Mouse (Mus musculus): ENCODE measurements around the gene Asb16. TPM values are rescaled to one million over a fixed set of nuclear protein-coding genes. Genes with fewer than 3 reads are reported as not detected.

Asb16 gene
- total RNA-seq, 1 experiment from 2014 or later = 0.36 TPM

Small RNA genes within 50 kb of the gene (microRNA-seq; reads per million reads assigned to microRNA genes)
- gene Mir8101 = 5.5 to 5.7 reads per million in 2 experiments

Other genes starting within 250 kb of the Asb16 start
- gene Mpp3, start 240.3 kb upstream of the Asb16 start, total RNA-seq (2021) = 10.4 and 12.6 TPM in 2 replicates
- gene Cd300lg, start 227.2 kb upstream of the Asb16 start, total RNA-seq (2021) = 36.8 and 46.2 TPM in 2 replicates
- gene Mpp2, start 180.2 kb upstream of the Asb16 start, total RNA-seq (2021) = 8.7 and 11.8 TPM in 2 replicates
- gene Ppy, start 167.4 kb upstream of the Asb16 start, total RNA-seq (2021) = not detected in 2 replicates
- gene Pyy, start 160.9 kb upstream of the Asb16 start, total RNA-seq (2021) = not detected in 2 replicates
- 0.27 and 1.3 TPM in 2 replicates for gene Nags, start 123.2 kb upstream of the Asb16 start, total RNA-seq (2021)
- 14.2 and 22.1 TPM in 2 replicates for gene Tmem101, start 112.3 kb upstream of the Asb16 start, total RNA-seq (2021)
- 72.6 and 92.6 TPM in 2 replicates for gene Lsm12, start 83.4 kb upstream of the Asb16 start, total RNA-seq (2021)
- gene G6pc3, start 79.1 kb upstream of the Asb16 start, total RNA-seq (2021) = 132 and 143 TPM in 2 replicates
- 79.9 and 117 TPM in 2 replicates for gene Hdac5, start 38.6 kb upstream of the Asb16 start, total RNA-seq (2021)
- 1.3 and 1.5 TPM in 2 replicates for gene BC030867, start 19.9 kb upstream of the Asb16 start, total RNA-seq (2021)
- gene Tmub2, start 16.2 kb downstream of the Asb16 start, total RNA-seq (2021) = 50.6 and 63.0 TPM in 2 replicates
- gene Atxn7l3, start 27.9 kb downstream of the Asb16 start, total RNA-seq (2021) = 53.6 and 62.4 TPM in 2 replicates
- gene Ubtf, start 51.0 kb downstream of the Asb16 start, total RNA-seq (2021) = 113 and 116 TPM in 2 replicates
- gene Slc4a1, start 97.5 kb downstream of the Asb16 start, total RNA-seq (2021) = 1.0 and 1.8 TPM in 2 replicates
- 24.4 and 39.7 TPM in 2 replicates for gene Rundc3a, start 124.7 kb downstream of the Asb16 start, total RNA-seq (2021)
- 439 and 629 TPM in 2 replicates for gene Slc25a39, start 139.2 kb downstream of the Asb16 start, total RNA-seq (2021)
- gene Grn, start 161.6 kb downstream of the Asb16 start, total RNA-seq (2021) = 198 and 230 TPM in 2 replicates
- 4.3 and 8.7 TPM in 2 replicates for gene Fam171a2, start 178.9 kb downstream of the Asb16 start, total RNA-seq (2021)
- 2.2 and 4.7 TPM in 2 replicates for gene Itga2b, start 201.4 kb downstream of the Asb16 start, total RNA-seq (2021)

Data from adrenal gland, postnatal 25 days (tissue).